In genomic region chr4:85096682-85097081, GRCm38 (mm10) we compare ENCODE assay signal across 9 mouse cellular contexts.
DNase-seq lines count a peak whose midpoint lies in the region; ATAC-seq and TF ChIP-seq lines count a peak whose summit lies in the region.
"Had no signal": no experiment of that assay in that cellular context is flagged by ENCODE, and none has a peak within 500 bp of the region (broad histone marks: within the 10 kb centered on the region; RNA-seq: fewer than 3 reads in every experiment).

No protein-coding gene starts in this region.

- TF ChIP-seq POLR2A in thymus, adult 2 months (IDR thresholded peaks at IDR 0.05; ENCODE audit: control insufficient read depth, extremely low read depth, insufficient read depth, low read length, poor library complexity): no peak

- H3K4me2 ChIP-seq in liver, embryonic 11.5 days: no peak overlapping the region
- no peak overlapping the region for H3K4me2 ChIP-seq in midbrain, embryonic 15.5 days

- H3K4me3 ChIP-seq in liver, embryonic 11.5 days (ENCODE audit: low read depth, low read length): no peak overlapping the region
- no peak overlapping the region for H3K4me3 ChIP-seq in midbrain, embryonic 15.5 days
- H3K4me3 ChIP-seq in thymus, adult 2 months (ENCODE audit: control insufficient read depth, insufficient read depth, low read length): no peak overlapping the region
- H3K4me3 ChIP-seq: myocyte had no signal

- no peaks in the 10 kb centered on the region for H3K4me1 ChIP-seq in liver, embryonic 11.5 days (replicated peaks; ENCODE audit: control insufficient read depth, insufficient read depth, low read length)
- H3K4me1 ChIP-seq in midbrain, embryonic 15.5 days: no peaks in the 10 kb centered on the region
- no peaks in the 10 kb centered on the region for H3K4me1 ChIP-seq in thymus, adult 2 months (replicated peaks; ENCODE audit: control insufficient read depth, insufficient read depth, low read length)

- no peak overlapping the region for H3K9ac ChIP-seq in liver, embryonic 11.5 days (ENCODE audit: low read depth, low read length)
- no peak overlapping the region for H3K9ac ChIP-seq in midbrain, embryonic 15.5 days

- no peak overlapping the region for H3K27ac ChIP-seq in liver, embryonic 11.5 days (ENCODE audit: low read depth, low read length)
- no peak overlapping the region for H3K27ac ChIP-seq in midbrain, embryonic 15.5 days
- H3K27ac ChIP-seq in thymus, adult 2 months (ENCODE audit: control insufficient read depth, insufficient read depth, low read length): no peak overlapping the region

- no peaks in the 10 kb centered on the region for H3K9me3 ChIP-seq in liver, embryonic 11.5 days (ENCODE audit: control insufficient read depth, low read length)
- no peaks in the 10 kb centered on the region for H3K9me3 ChIP-seq in midbrain, embryonic 15.5 days

- no peaks in the 10 kb centered on the region for H3K36me3 ChIP-seq in liver, embryonic 11.5 days (ENCODE audit: control insufficient read depth, insufficient read depth, low read length)
- H3K36me3 ChIP-seq in midbrain, embryonic 15.5 days (replicated peaks): no peaks in the 10 kb centered on the region
- H3K36me3 ChIP-seq in thymus, adult 2 months (ENCODE audit: control insufficient read depth, insufficient read depth, low read length): no peaks in the 10 kb centered on the region

- H3K27me3 ChIP-seq in liver, embryonic 11.5 days (replicated peaks; ENCODE audit: control insufficient read depth, insufficient read depth, low read length): no peaks in the 10 kb centered on the region
- no peaks in the 10 kb centered on the region for H3K27me3 ChIP-seq in midbrain, embryonic 15.5 days (replicated peaks)
- H3K27me3 ChIP-seq in thymus, adult 2 months (ENCODE audit: control insufficient read depth, insufficient read depth, low read length): no peaks in the 10 kb centered on the region

- TF ChIP-seq CTCF in thymus, adult 2 months (IDR thresholded peaks at IDR 0.05; ENCODE audit: borderline replicate concordance, control insufficient read depth, extremely low read depth, insufficient read depth, low read length, poor library complexity): peak; percentile 71; the same call in 1 of the 2 replicates

- intact Hi-C loops in heart, postnatal 25 days (cut with DNase I): loop anchor here (2.0 kb wide), 3 partner anchors 220 to 1302 kb away; no protein-coding TSS in a partner anchor

- WGBS in liver, embryonic 11.5 days: 16% methylated on average over 7 of the region's 7 CpGs
- WGBS in midbrain, embryonic 15.5 days: 15% methylated on average over 7 of the region's 7 CpGs
- 23% methylated on average over 7 of the region's 7 CpGs for WGBS in thymus, adult 2 months

- ATAC-seq in liver, embryonic 11.5 days (replicated peaks; ENCODE audit: low FRiP score): no peak
- peak; percentile 92 for ATAC-seq in midbrain, embryonic 15.5 days (replicated peaks)

- peak; percentile 57 for DNase-seq in liver
- DNase-seq in liver, embryonic 11.5 days (ENCODE audit: low spot score): no peak
- peak; percentile 43 to 60 for DNase-seq in adrenal gland, adult 18-20 months (ENCODE audit: low spot score in 2 of 2)
- peak; percentile 92 for DNase-seq in embryo, embryonic 10 days (ENCODE audit: low spot score)
- DNase-seq in heart, postnatal 25 days (ENCODE audit: low spot score): peak; percentile 5
- DNase-seq in layer of hippocampus, postnatal 25 days (ENCODE audit: extremely low spot score in 1 of 2, low spot score in 1 of 2): peak; percentile 33 to 76
- peak; percentile 49 for DNase-seq in thymus, adult 2 months
